Mouse (Mus musculus): ENCODE results near the gene C1qa. TPM values are rescaled to one million over a fixed set of nuclear protein-coding genes. Genes with fewer than 3 reads are reported as not detected.

Gene C1qa
- polyA plus RNA-seq, 1 experiment = not detected

DNA sequence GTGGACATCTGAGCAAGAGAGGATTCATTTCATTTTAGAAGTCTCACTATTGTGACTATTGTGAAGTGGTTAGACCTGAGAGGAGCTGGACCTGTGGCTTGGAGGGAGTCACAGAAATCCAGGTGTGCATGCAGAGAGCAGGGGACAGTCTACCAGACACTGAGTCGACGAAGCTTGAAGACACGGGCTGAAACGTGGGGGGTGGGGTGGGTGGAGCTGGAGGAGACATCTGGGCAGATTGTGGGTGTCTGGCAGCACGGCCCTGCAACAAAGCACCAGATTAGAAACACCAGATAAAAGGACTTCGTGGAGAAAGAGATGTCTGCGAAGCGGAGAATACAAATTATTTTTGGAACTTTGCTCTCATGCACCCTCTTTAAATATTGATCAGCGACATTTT is 35.1 kb downstream of the C1qa start:
- Histone ChIP-seq H3K27me3 (ENCODE audit: control insufficient read depth, insufficient read depth, insufficient read length) (peaks cover 43% of the 10 kb centered on the region), H3ac (ENCODE audit: control insufficient read depth, insufficient read length) (no peak overlapping the region), H3K4me3 (no peak overlapping the region), H3K36me3 (ENCODE audit: control insufficient read depth, insufficient read depth) (no peaks in the 10 kb centered on the region), H3K79me2 (ENCODE audit: control insufficient read depth, insufficient read depth) (no peaks in the 10 kb centered on the region), H3K4me2 (ENCODE audit: low read depth) (no peak overlapping the region)
- no peak for TF ChIP-seq TCF3 (IDR thresholded peaks at IDR 0.05; ENCODE audit: insufficient read length, low read depth)
- no peak for TF ChIP-seq REST (IDR thresholded peaks at IDR 0.05; ENCODE audit: insufficient read depth, insufficient read length)
- TF ChIP-seq POLR2A (IDR thresholded peaks at IDR 0.05; ENCODE audit: insufficient read length, low read depth) = no peak
- TF ChIP-seq POLR2AphosphoS2 (IDR thresholded peaks at IDR 0.05; ENCODE audit: insufficient read length, low read depth) = no peak
- no peak for TF ChIP-seq MYOD1 (IDR thresholded peaks at IDR 0.05; ENCODE audit: control insufficient read depth in 1 of 3, insufficient read length in 2 of 3, low read depth in 2 of 3)
- no peak for TF ChIP-seq SRF (IDR thresholded peaks at IDR 0.05; ENCODE audit: control insufficient read depth, insufficient read length, low read depth)
- no peak for TF ChIP-seq MAX (IDR thresholded peaks at IDR 0.05; ENCODE audit: low read depth)
- no peak for TF ChIP-seq USF1 (IDR thresholded peaks at IDR 0.05; ENCODE audit: low read depth)
- TF ChIP-seq TCF12 (IDR thresholded peaks at IDR 0.05; ENCODE audit: insufficient read depth, poor library complexity, severe bottlenecking) = no peak
- no peak for TF ChIP-seq E2F4 (IDR thresholded peaks at IDR 0.05; ENCODE audit: insufficient read depth)

DNA sequence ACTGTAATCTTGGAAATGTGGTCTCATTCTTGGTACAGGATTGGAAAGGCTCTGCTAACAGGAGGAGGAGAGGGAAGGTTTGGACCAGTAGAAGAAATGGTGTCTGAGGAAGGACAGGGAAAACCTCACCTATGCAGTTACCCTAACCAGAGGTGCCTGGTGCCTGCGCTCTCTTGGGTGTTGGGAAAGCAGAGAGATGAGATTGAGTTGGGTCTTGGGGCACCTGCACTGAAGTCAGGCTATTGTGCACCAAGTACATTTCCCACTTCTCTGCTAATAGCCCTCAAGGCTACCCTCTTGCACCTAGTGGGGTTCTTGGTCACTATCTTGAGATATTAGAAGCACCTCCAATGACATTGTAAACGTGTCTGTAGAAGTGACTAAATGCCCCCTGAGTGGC is 36.2 kb downstream of the C1qa start:
- Histone ChIP-seq H3K4me2 (ENCODE audit: low read depth) (no peak overlapping the region), H3K4me3 (no peak overlapping the region), H3K79me2 (ENCODE audit: control insufficient read depth, insufficient read depth) (no peaks in the 10 kb centered on the region), H3ac (ENCODE audit: control insufficient read depth, insufficient read length) (no peak overlapping the region), H3K36me3 (ENCODE audit: control insufficient read depth, insufficient read depth) (no peaks in the 10 kb centered on the region), H3K27me3 (ENCODE audit: control insufficient read depth, insufficient read depth, insufficient read length) (peaks cover 43% of the 10 kb centered on the region)
- no peak for TF ChIP-seq REST (IDR thresholded peaks at IDR 0.05; ENCODE audit: insufficient read depth, insufficient read length)
- TF ChIP-seq SRF (IDR thresholded peaks at IDR 0.05; ENCODE audit: control insufficient read depth, insufficient read length, low read depth) = no peak
- no peak for TF ChIP-seq CEBPB (IDR thresholded peaks at IDR 0.05; ENCODE audit: insufficient read depth, poor library complexity, severe bottlenecking)
- TF ChIP-seq USF1 (IDR thresholded peaks at IDR 0.05; ENCODE audit: low read depth) = no peak
- no peak for TF ChIP-seq TCF3 (IDR thresholded peaks at IDR 0.05; ENCODE audit: insufficient read length, low read depth)

DNA sequence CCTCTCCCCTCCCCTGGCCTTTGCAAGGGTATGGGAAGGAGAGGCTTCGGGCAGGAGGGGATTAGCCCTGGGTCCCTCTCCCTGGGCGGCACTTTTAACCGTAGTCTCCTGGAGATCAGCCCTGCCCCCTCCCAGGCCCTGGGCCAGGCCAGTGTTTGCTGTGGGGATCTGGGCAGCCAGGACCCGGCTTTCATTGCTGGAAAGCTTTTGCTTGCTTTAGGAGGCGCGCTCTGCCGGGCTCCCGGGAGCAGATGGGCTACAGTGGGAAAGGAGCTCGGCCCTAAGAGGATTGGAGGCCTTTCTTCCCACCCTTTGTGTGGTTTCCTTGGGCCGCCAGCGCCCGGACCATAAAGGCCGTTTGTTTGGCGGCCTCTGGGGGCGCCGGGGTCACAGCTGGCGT is 36.8 kb downstream of the C1qa start:
- H3K79me2 ChIP-seq (ENCODE audit: control insufficient read depth, insufficient read depth) = no peaks in the 10 kb centered on the region
- no peak overlapping the region for H3ac ChIP-seq (ENCODE audit: control insufficient read depth, insufficient read length)
- H3K27me3 ChIP-seq (ENCODE audit: control insufficient read depth, insufficient read depth, insufficient read length) = peaks cover 43% of the 10 kb centered on the region
- no peak overlapping the region for H3K4me2 ChIP-seq (ENCODE audit: low read depth)
- TF ChIP-seq MYOG (IDR thresholded peaks at IDR 0.05; ENCODE audit: control insufficient read depth in 1 of 3, insufficient read depth in 1 of 3, insufficient read length in 2 of 3, low read depth in 2 of 3) (peak in 1 of 3 experiments; percentile 30), MYOD1 (IDR thresholded peaks at IDR 0.05; ENCODE audit: control insufficient read depth in 1 of 3, insufficient read length in 2 of 3, low read depth in 2 of 3) (peak in 1 of 3 experiments; percentile 19), MAX (IDR thresholded peaks at IDR 0.05; ENCODE audit: low read depth) (no peak), TCF3 (IDR thresholded peaks at IDR 0.05; ENCODE audit: insufficient read length, low read depth) (no peak)
- no peaks in the 10 kb centered on the region for H3K36me3 ChIP-seq (ENCODE audit: control insufficient read depth, insufficient read depth)
- no peak overlapping the region for H3K4me3 ChIP-seq

DNA sequence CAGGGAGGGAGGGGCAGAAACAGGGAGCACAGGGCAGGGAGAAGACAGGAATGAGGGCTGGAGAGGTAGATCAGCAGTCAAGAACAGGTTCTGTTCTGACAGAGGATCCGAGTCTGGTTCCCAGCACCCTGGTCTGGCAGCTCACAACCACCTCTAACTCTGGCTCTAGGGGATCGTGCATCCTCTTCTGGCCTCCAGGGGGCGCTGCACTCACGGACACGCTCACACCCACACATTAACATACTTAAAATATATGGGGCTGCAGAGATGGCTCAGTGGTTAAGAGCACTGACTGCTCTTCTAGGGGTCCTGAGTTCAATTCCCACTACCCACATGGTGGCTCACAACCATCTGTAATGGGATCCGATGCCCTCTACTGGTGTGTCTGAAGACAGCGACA is 38.6 kb downstream of the C1qa start:
- H3K36me3 ChIP-seq (ENCODE audit: control insufficient read depth, insufficient read depth) = no peaks in the 10 kb centered on the region
- no peaks in the 10 kb centered on the region for H3K79me2 ChIP-seq (ENCODE audit: control insufficient read depth, insufficient read depth)
- H3K4me3 ChIP-seq = no peak overlapping the region
- no peak overlapping the region for H3ac ChIP-seq (ENCODE audit: control insufficient read depth, insufficient read length)
- H3K4me2 ChIP-seq (ENCODE audit: low read depth) = no peak overlapping the region
- TF ChIP-seq POLR2A (IDR thresholded peaks at IDR 0.05; ENCODE audit: insufficient read length, low read depth) (no peak), MYOG (IDR thresholded peaks at IDR 0.05; ENCODE audit: control insufficient read depth in 1 of 3, insufficient read depth in 1 of 3, insufficient read length in 2 of 3, low read depth in 2 of 3) (no peak), MAX (IDR thresholded peaks at IDR 0.05; ENCODE audit: low read depth) (no peak), E2F4 (IDR thresholded peaks at IDR 0.05; ENCODE audit: insufficient read depth) (no peak), TCF3 (IDR thresholded peaks at IDR 0.05; ENCODE audit: insufficient read length, low read depth) (no peak), USF1 (IDR thresholded peaks at IDR 0.05; ENCODE audit: low read depth) (no peak), POLR2AphosphoS2 (IDR thresholded peaks at IDR 0.05; ENCODE audit: insufficient read length, low read depth) (no peak), SRF (IDR thresholded peaks at IDR 0.05; ENCODE audit: control insufficient read depth, insufficient read length, low read depth) (no peak), CEBPB (IDR thresholded peaks at IDR 0.05; ENCODE audit: insufficient read depth, poor library complexity, severe bottlenecking) (no peak), TCF12 (IDR thresholded peaks at IDR 0.05; ENCODE audit: insufficient read depth, poor library complexity, severe bottlenecking) (no peak)
- H3K27me3 ChIP-seq (ENCODE audit: control insufficient read depth, insufficient read depth, insufficient read length) = peaks cover 47% of the 10 kb centered on the region

DNA sequence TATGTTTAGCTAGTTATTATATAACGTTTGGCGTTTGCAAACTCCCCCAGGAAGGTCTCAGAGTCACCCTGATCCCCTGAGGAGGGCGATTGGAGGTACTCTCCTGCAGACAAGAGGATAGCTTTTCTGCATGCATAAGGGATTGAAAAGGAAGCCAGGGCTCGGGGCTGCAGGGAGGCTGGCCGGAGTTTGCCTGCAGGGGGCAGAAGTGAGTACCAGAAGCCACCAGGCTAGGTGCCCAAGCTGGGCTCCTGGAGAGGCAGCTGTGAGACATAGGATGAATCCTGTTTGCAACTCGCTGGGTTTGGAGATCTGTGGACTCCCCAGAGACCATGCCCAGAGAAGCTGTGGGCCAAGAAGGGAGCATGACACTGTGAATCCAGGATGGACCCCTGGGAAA is 43.5 kb downstream of the C1qa start:
- H3K36me3 ChIP-seq (ENCODE audit: control insufficient read depth, insufficient read depth) = no peaks in the 10 kb centered on the region
- no peak overlapping the region for H3K4me2 ChIP-seq (ENCODE audit: low read depth)
- no peak overlapping the region for H3K4me3 ChIP-seq
- no peak for TF ChIP-seq USF1 (IDR thresholded peaks at IDR 0.05; ENCODE audit: low read depth)
- no peak for TF ChIP-seq MAX (IDR thresholded peaks at IDR 0.05; ENCODE audit: low read depth)
- no peak for TF ChIP-seq E2F4 (IDR thresholded peaks at IDR 0.05; ENCODE audit: insufficient read depth)
- TF ChIP-seq TCF3 (IDR thresholded peaks at IDR 0.05; ENCODE audit: insufficient read length, low read depth) = no peak
- no peak for TF ChIP-seq POLR2AphosphoS2 (IDR thresholded peaks at IDR 0.05; ENCODE audit: insufficient read length, low read depth)
- no peak overlapping the region for H3ac ChIP-seq (ENCODE audit: control insufficient read depth, insufficient read length)
- no peaks in the 10 kb centered on the region for H3K79me2 ChIP-seq (ENCODE audit: control insufficient read depth, insufficient read depth)
- peaks cover 22% of the 10 kb centered on the region for H3K27me3 ChIP-seq (ENCODE audit: control insufficient read depth, insufficient read depth, insufficient read length)

Measured in myocyte (in vitro differentiated cells).